Mouse (Mus musculus) thymus, adult 2 months (tissue): ENCODE measurements around the gene Zfp609. TPM values are rescaled to one million over a fixed set of nuclear protein-coding genes. Genes with fewer than 3 reads are reported as not detected.

Experiments used
- DNase-seq: peaks from one replicate; pipeline ENCODE4 v3.0.0; 2021
- H3K27ac ChIP-seq: fragments of 200-500 bp; 2 replicates; pipeline ENCODE4 v1.5.1; 2012; ENCODE audit warnings: low read length, control low read depth; ENCODE audit not compliant: control insufficient read depth, insufficient read depth
- H3K27me3 ChIP-seq: fragments of 200-500 bp; 2 replicates; pipeline ENCODE4 v1.6.1; 2012; ENCODE audit warnings: mild to moderate bottlenecking, low read length, moderate library complexity, mixed read lengths; ENCODE audit not compliant: control insufficient read depth, insufficient read depth
- H3K36me3 ChIP-seq: fragments of 200-500 bp; 2 replicates; pipeline ENCODE4 v1.6.1; 2012; ENCODE audit warnings: mild to moderate bottlenecking, low read length, moderate library complexity; ENCODE audit not compliant: control insufficient read depth, insufficient read depth
- H3K4me1 ChIP-seq: fragments of 200-500 bp; replicated peaks from 2 replicates; pipeline ENCODE4 v1.6.1; 2012; ENCODE audit warnings: low read length; ENCODE audit not compliant: control insufficient read depth, insufficient read depth
- H3K4me3 ChIP-seq: fragments of 200-500 bp; 2 replicates; pipeline ENCODE4 v1.5.1; 2012; ENCODE audit warnings: mild to moderate bottlenecking, low read length, control low read depth, moderate library complexity; ENCODE audit not compliant: control insufficient read depth, insufficient read depth
- CTCF ChIP-seq: fragments of 200-500 bp; IDR thresholded peaks from 2 replicates; pipeline ENCODE4 v1.5.1; 2012; ENCODE audit warnings: mild to moderate bottlenecking, control low read depth, low read length, moderate library complexity, borderline replicate concordance; ENCODE audit not compliant: control insufficient read depth, poor library complexity, insufficient read depth; ENCODE audit errors: extremely low read depth
- POLR2A ChIP-seq: fragments of 200-500 bp; IDR thresholded peaks from 2 replicates; pipeline ENCODE4 v1.6.1; 2012; ENCODE audit warnings: mild to moderate bottlenecking, low read length, control low read depth, moderate library complexity; ENCODE audit not compliant: control insufficient read depth, poor library complexity, insufficient read depth; ENCODE audit errors: extremely low read depth
- WGBS: fragments of 180-500 bp; shearing (Covaris S2); methylation state at CpG from one replicate; pipeline ENCODE4 v1.1.7; 2018; 5-methylcytosine and 5-hydroxymethylcytosine counted together
- polyA plus RNA-seq: library from polyadenylated mRNA; depleted of rRNA; stranded (reverse); fragments of >200 nt; gene quantifications from 2 replicates; pipeline ENCODE4 v1.2.3, GENCODE M21; 2012

Zfp609 gene
- polyA plus RNA-seq, 1 experiment = 8.0 TPM

GRCm38 (mm10) chr9:65676358-65677118 is 150.8 kb downstream of the Zfp609 start:
- Histone ChIP-seq H3K27ac (no peak overlapping the region), H3K36me3 (no peaks in the 10 kb centered on the region), H3K4me1 (peaks cover 19% of the 10 kb centered on the region), H3K4me3 (peak overlapping the region; percentile 62), H3K27me3 (no peaks in the 10 kb centered on the region)
- 1% methylated on average over 33 of the region's 51 CpGs for WGBS
- TF ChIP-seq CTCF = peak; percentile 46; the same call in 1 of the 2 replicates
- peak; percentile 30; the same call in 1 of the 2 replicates for TF ChIP-seq POLR2A
- peak; percentile 97 for DNase-seq

GRCm38 (mm10) chr9:65675461-65676357 is 151.7 kb downstream of the Zfp609 start:
- H3K4me1 ChIP-seq = peaks cover 18% of the 10 kb centered on the region
- no peaks in the 10 kb centered on the region for H3K36me3 ChIP-seq
- TF ChIP-seq CTCF = no peak
- TF ChIP-seq POLR2A = no peak
- H3K27ac ChIP-seq = no peak overlapping the region
- 0 out of 2 replicates have a peak overlapping the region, but pooled peaks have one; percentile 9 for H3K4me3 ChIP-seq
- no peak for DNase-seq
- WGBS = 56% methylated on average over 8 of the region's 8 CpGs
- H3K27me3 ChIP-seq = no peaks in the 10 kb centered on the region

GRCm38 (mm10) chr9:65672996-65673395 is 154.4 kb downstream of the Zfp609 start:
- TF ChIP-seq POLR2A (no peak), CTCF (no peak)
- no peaks in the 10 kb centered on the region for H3K27me3 ChIP-seq
- no peak for DNase-seq
- H3K4me3 ChIP-seq = no peak overlapping the region
- H3K36me3 ChIP-seq = no peaks in the 10 kb centered on the region
- H3K27ac ChIP-seq = no peak overlapping the region
- peaks cover 11% of the 10 kb centered on the region for H3K4me1 ChIP-seq
- 91% methylated on average over 11 of the region's 11 CpGs for WGBS

GRCm38 (mm10) chr9:65671431-65671931 is 155.9 kb downstream of the Zfp609 start:
- DNase-seq = no peak
- H3K27me3 ChIP-seq = no peaks in the 10 kb centered on the region
- H3K36me3 ChIP-seq = no peaks in the 10 kb centered on the region
- TF ChIP-seq POLR2A (no peak), CTCF (no peak)
- no peak overlapping the region for H3K4me3 ChIP-seq
- peaks cover 6% of the 10 kb centered on the region for H3K4me1 ChIP-seq
- no peak overlapping the region for H3K27ac ChIP-seq
- WGBS = 42% methylated on average over 9 of the region's 9 CpGs

GRCm38 (mm10) chr9:65667701-65668100 is 159.7 kb downstream of the Zfp609 start, which contains the start of gene Oaz2:
Gene Oaz2, plus strand, starts transcription at chr9:65668001.
- no peaks in the 10 kb centered on the region for H3K36me3 ChIP-seq
- TF ChIP-seq POLR2A (no peak), CTCF (no peak)
- H3K4me1 ChIP-seq = no peaks in the 10 kb centered on the region
- WGBS = 97% methylated on average over 8 of the region's 8 CpGs
- DNase-seq = no peak
- H3K27me3 ChIP-seq = no peaks in the 10 kb centered on the region
- no peak within 1 kb of the TSS for H3K27ac ChIP-seq
- no peak within 1 kb of the TSS for H3K4me3 ChIP-seq

GRCm38 (mm10) chr9:65666042-65666441 is 161.3 kb downstream of the Zfp609 start:
- Histone ChIP-seq H3K27ac (no peak overlapping the region), H3K36me3 (no peaks in the 10 kb centered on the region), H3K27me3 (no peaks in the 10 kb centered on the region), H3K4me3 (no peak overlapping the region), H3K4me1 (no peaks in the 10 kb centered on the region)
- TF ChIP-seq POLR2A (no peak), CTCF (peak; percentile 61; the same call in 1 of the 2 replicates)
- WGBS = 18% methylated on average over 5 of the region's 5 CpGs
- DNase-seq = peak; percentile 65
